Mouse (Mus musculus) midbrain, postnatal 0 days (tissue): ENCODE measurements around the gene Tulp2. TPM values are rescaled to one million over a fixed set of nuclear protein-coding genes. Genes with fewer than 3 reads are reported as not detected.
"Not testable (repeated sequence)": the region's sequence is repeated elsewhere in the genome, so short reads cannot be mapped to it uniquely, and the experiment has no call there.

ENCODE experiments used
- ATAC-seq: fragments of 200-750 bp; cut with Nextera tagmentation; 2 replicates; pipeline ENCODE4 v1.8.0; 2017; ENCODE audit warnings: moderate number of reproducible peaks, mild to moderate bottlenecking, moderate TSS enrichment, moderate library complexity; ENCODE audit not compliant: low FRiP score
- DNase-seq: peaks from one replicate; pipeline ENCODE4 v3.0.0-alpha.2; 2015; ENCODE audit warnings: low spot score
- H3K27ac ChIP-seq: fragments of 300-500 bp; sonication (generic); 2 replicates; pipeline ENCODE4 v1.5.1; 2014; ENCODE audit warnings: low read depth, mild to moderate bottlenecking, low read length, mixed read lengths
- H3K27me3 ChIP-seq: fragments of 300-500 bp; sonication (generic); 2 replicates; pipeline ENCODE4 v1.6.1; 2014; ENCODE audit warnings: low read length, control low read depth, mixed read lengths; ENCODE audit not compliant: insufficient read depth
- H3K36me3 ChIP-seq: fragments of 300-500 bp; sonication (generic); 2 replicates; pipeline ENCODE4 v1.6.1; 2014; ENCODE audit warnings: low read length, control low read depth, mixed read lengths; ENCODE audit not compliant: insufficient read depth
- H3K4me1 ChIP-seq: fragments of 300-500 bp; sonication (generic); 2 replicates; pipeline ENCODE4 v1.6.1; 2014; ENCODE audit warnings: mild to moderate bottlenecking, control low read depth, antibody characterized with exemption, low read length, mixed read lengths; ENCODE audit not compliant: insufficient read depth
- H3K4me2 ChIP-seq: fragments of 300-500 bp; sonication (generic); 2 replicates; pipeline ENCODE4 v1.6.1; 2014; ENCODE audit warnings: low read depth, mild to moderate bottlenecking, low read length, mixed read lengths; ENCODE audit not compliant: poor library complexity, severe bottlenecking
- H3K4me3 ChIP-seq: fragments of 300-500 bp; sonication (generic); 2 replicates; pipeline ENCODE4 v1.5.1; 2014; ENCODE audit warnings: low read depth, mild to moderate bottlenecking, low read length, moderate library complexity
- H3K9ac ChIP-seq: fragments of 300-500 bp; sonication (generic); replicated peaks from 2 replicates; pipeline ENCODE4 v1.6.1; 2014; ENCODE audit warnings: mild to moderate bottlenecking, low read length, moderate library complexity, mixed read lengths; ENCODE audit not compliant: poor library complexity, severe bottlenecking
- H3K9me3 ChIP-seq: fragments of 300-500 bp; sonication (generic); 2 replicates; pipeline ENCODE4 v1.6.1; 2016; ENCODE audit warnings: low read length, control low read depth
- CTCF ChIP-seq: IDR thresholded peaks from 2 replicates; pipeline ENCODE4 v1.5.1; 2016; ENCODE audit warnings: antibody characterized with exemption, mild to moderate bottlenecking
- WGBS: fragments of 180-500 bp; shearing (Covaris S2); extraction: QIAGEN DNeasy Blood & Tissue Kit; methylation state at CpG from one replicate; pipeline ENCODE4 v1.1.7; 2014; 5-methylcytosine and 5-hydroxymethylcytosine counted together
- polyA plus RNA-seq: library from polyadenylated mRNA; unstranded; fragments of >200 nt; fragmentation: Nextera tagmentation; extraction: Ambion mirVana; gene quantifications from 2 replicates; pipeline ENCODE4 v1.2.1, GENCODE M21; 2015
- total RNA-seq: library from RNA; depleted of rRNA; stranded (reverse); fragments of >200 nt; gene quantifications from 2 replicates; pipeline ENCODE4 v1.2.3, GENCODE M21; 2014

The Tulp2 gene
- total and polyA plus RNA-seq, 2 experiments from 2014 or later, result 0.67 TPM; not detected in 1

DNA sequence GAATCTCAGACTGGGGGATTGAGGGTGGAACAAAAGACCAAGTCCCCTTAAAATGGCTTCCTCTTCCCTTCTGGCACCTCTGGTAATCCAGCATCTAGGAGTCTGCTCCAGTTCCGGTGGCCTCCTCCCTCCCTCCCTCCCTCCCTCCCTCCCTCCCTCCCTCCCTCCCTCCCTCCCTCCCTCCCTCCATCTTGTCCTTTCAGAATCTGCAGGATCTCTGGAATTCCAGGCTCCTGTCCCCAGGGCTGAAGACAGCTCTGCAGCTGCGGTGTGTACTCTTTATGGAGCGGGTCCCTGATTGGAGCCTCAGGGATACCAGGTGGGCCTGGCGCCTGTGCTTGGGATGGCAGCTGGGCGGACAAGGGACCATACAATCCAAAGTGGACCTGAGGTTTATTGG lies 20.4 kb upstream of the Tulp2 start:
- Histone ChIP-seq H3K9ac (no peak overlapping the region), H3K4me1 (peaks cover 15% of the 10 kb centered on the region), H3K27ac (peak overlapping the region; percentile 82; the same call in 1 of the 2 replicates), H3K9me3 (no peaks in the 10 kb centered on the region), H3K36me3 (peaks cover 25% of the 10 kb centered on the region), H3K27me3 (no peaks in the 10 kb centered on the region), H3K4me2 (no peak overlapping the region), H3K4me3 (no peak overlapping the region)
- no peak for DNase-seq
- 60% methylated on average over 5 of the region's 5 CpGs for WGBS
- no peak for TF ChIP-seq CTCF
- no peak for ATAC-seq

DNA sequence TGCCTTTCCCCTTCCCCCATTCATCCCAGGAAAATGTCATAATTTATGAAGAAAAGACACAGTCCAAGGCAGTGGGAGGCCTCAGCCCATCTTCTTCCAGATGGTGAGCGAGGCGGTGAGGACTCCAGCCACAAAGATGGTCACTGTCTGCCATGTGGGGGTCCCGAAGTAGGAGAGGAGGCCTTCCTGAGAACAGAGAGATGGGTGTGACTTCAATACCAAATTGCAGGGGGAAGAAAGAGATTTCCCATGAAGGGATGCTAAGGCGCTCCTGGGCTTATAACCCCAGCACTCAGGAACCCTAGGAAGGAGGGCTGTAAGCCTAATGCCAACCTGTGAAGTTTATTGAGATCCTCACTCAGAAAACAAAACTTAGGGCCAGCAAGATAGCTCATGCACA lies 19.9 kb upstream of the Tulp2 start:
- Histone ChIP-seq H3K4me1 (peaks cover 15% of the 10 kb centered on the region), H3K9ac (no peak overlapping the region), H3K4me2 (no peak overlapping the region), H3K36me3 (peaks cover 25% of the 10 kb centered on the region), H3K4me3 (no peak overlapping the region), H3K27ac (no peak overlapping the region), H3K27me3 (no peaks in the 10 kb centered on the region), H3K9me3 (no peaks in the 10 kb centered on the region)
- ATAC-seq, result no peak
- no peak for DNase-seq
- WGBS, result 95% methylated on average over 4 of the region's 4 CpGs
- no peak for TF ChIP-seq CTCF

DNA sequence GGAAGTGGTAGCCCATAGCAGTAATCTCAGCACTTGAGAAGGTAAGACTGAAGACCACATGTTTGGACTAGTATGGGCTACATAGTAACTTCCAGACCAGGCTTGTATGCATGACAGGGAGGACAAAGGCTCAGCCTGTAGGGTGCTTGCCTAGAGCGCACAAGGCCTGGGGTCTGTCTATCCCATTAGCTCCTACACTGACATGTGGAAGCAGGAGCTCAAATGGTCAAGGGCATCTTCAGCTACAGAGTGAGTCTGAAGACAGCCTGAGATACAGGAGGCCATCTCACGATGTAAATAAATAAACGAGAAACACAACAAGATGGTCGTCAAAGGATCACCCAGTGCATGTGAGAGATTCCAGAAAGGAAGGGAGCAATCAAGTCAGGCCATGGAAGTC lies 19.4 kb upstream of the Tulp2 start:
- H3K27me3 ChIP-seq, result no peaks in the 10 kb centered on the region
- no peak for DNase-seq
- H3K4me1 ChIP-seq, result peaks cover 11% of the 10 kb centered on the region; the same call in 1 of the 2 replicates
- ATAC-seq, result no peak
- H3K4me2 ChIP-seq, result no peak overlapping the region
- TF ChIP-seq CTCF, result no peak
- no peak overlapping the region for H3K9ac ChIP-seq
- WGBS, result 93% methylated on average over 4 of the region's 4 CpGs
- no peaks in the 10 kb centered on the region for H3K9me3 ChIP-seq
- H3K27ac ChIP-seq, result no peak overlapping the region
- H3K4me3 ChIP-seq, result no peak overlapping the region
- H3K36me3 ChIP-seq, result peaks cover 22% of the 10 kb centered on the region

DNA sequence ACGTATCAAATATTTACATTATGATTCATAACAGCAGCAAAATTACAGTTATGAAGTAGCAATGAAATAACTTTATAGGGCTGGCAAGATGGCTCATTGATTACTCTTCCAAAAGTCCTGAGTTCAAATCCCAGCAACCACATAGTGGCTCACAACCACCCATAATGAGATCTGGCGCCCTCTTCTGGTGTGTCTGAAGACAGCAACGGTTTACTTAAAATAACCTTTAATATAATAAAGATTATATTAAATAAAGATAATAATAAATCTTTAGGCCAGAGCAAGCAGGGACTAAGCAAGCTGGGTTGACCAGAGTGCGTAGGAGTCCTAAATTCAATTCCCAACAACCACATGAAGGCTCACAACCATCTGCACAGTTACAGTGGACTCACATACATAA lies 18.8 kb upstream of the Tulp2 start:
- H3K4me3 ChIP-seq, H3K9me3 ChIP-seq, H3K27me3 ChIP-seq, H3K4me1 ChIP-seq, ATAC-seq, H3K9ac ChIP-seq, H3K27ac ChIP-seq, DNase-seq, H3K4me2 ChIP-seq: not testable (repeated sequence)
- peak; percentile 44 for TF ChIP-seq CTCF
- 77% methylated on average over 4 of the region's 4 CpGs for WGBS
- H3K36me3 ChIP-seq, result peaks cover 19% of the 10 kb centered on the region

DNA sequence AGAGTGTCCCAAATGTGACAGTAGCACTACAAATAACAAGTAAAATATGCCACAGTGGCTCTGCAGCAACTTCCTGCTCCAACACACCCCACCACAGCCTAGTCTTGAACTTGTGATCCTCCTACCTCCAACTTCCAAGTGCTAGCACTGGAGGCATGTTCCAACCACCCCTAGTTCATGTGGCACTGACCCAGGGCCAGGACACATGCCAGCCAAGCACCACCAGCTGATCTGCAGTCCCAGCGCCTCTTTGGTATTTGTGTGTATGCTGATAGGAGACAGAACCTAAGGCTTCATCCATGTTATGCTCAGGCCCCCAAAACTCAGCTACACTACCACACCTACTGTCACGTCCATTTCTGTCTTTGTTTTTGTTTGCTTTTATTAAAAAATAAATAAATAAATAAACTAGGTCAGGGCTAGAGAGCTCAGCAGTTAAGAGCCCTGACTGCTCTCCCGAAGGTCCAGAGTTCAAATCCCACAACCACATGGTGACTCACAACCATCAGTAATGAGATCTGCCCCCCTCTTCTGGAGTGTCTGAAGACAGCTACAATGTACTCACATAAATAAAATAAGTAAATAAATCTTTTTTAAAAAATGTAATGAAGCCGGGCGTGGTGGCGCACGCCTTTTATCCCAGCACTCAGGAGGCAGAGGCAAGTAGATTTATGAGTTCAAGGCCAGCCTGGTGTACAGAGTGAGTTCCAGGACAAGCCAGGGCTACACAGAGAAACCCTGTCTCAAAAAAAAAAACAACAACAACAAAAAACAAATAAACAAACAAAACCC lies 17.5 kb upstream of the Tulp2 start:
- H3K9ac ChIP-seq, result no peak overlapping the region
- H3K4me3 ChIP-seq, result no peak overlapping the region
- peaks cover 19% of the 10 kb centered on the region for H3K36me3 ChIP-seq
- no peaks in the 10 kb centered on the region for H3K27me3 ChIP-seq
- H3K4me1 ChIP-seq, result peaks cover 5% of the 10 kb centered on the region; the same call in 1 of the 2 replicates
- H3K27ac ChIP-seq, result no peak overlapping the region
- H3K9me3 ChIP-seq, result no peaks in the 10 kb centered on the region
- no peak for DNase-seq
- no peak overlapping the region for H3K4me2 ChIP-seq
- 96% methylated on average over 7 of the region's 7 CpGs for WGBS
- TF ChIP-seq CTCF, result no peak
- no peak for ATAC-seq

DNA sequence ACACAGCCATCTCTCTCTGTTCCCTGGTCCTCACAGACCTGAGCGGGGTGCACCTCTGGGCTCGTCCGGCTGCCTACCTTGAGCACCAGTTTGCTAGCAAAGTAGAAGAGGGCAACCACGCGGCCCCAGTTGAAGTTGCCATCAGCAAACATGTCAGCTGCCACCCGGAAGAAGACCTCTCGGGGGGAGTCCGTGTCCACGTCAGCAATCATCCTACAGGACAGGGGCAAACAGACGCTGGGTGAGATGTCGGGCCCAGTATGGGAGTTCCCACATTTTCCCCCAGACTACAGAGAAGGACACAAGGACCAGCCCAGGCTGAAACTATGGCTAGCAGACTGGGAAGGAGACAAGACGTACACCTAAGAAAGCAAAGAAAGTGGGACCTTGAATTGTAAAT lies 16.6 kb upstream of the Tulp2 start:
- H3K27me3 ChIP-seq, result no peaks in the 10 kb centered on the region
- no peak for TF ChIP-seq CTCF
- H3K4me1 ChIP-seq, result peaks cover 5% of the 10 kb centered on the region; the same call in 1 of the 2 replicates
- peaks cover 19% of the 10 kb centered on the region for H3K36me3 ChIP-seq
- 96% methylated on average over 12 of the region's 12 CpGs for WGBS
- no peak overlapping the region for H3K27ac ChIP-seq
- H3K4me3 ChIP-seq, result no peak overlapping the region
- H3K9me3 ChIP-seq, result no peaks in the 10 kb centered on the region
- no peak for DNase-seq
- ATAC-seq, result no peak
- H3K9ac ChIP-seq, result no peak overlapping the region
- H3K4me2 ChIP-seq, result peak overlapping the region; percentile 95; the same call in 1 of the 2 replicates
